Mouse (Mus musculus) megakaryocyte, adult 5-6 weeks (primary cell): ENCODE measurements around the gene Gm15517. TPM values are rescaled to one million over a fixed set of nuclear protein-coding genes. Genes with fewer than 3 reads are reported as not detected.
"Not testable (repeated sequence)": the region's sequence is repeated elsewhere in the genome, so short reads cannot be mapped to it uniquely, and the experiment has no call there.

ENCODE experiments used
- ATAC-seq: 2 replicates; pipeline ENCODE4 v1.8.0; 2016; ENCODE audit warnings: mild to moderate bottlenecking, inconsistent platforms; ENCODE audit not compliant: poor library complexity, severe bottlenecking
- total RNA-seq, 2 experiments: library from RNA; stranded (forward) in 1 of 2; stranded (reverse) in 1 of 2; fragments of 153-499, 151-499 nt in 1 of 2; fragments of 221-1000, 200-1000 nt in 1 of 2; gene quantifications; 2 replicates each; pipeline versions ENCODE4 v1.2.3 to v1.2.4; 2015 to 2017

Gm15517 gene
- not detected in 2 replicates for total RNA-seq (2015)
- total RNA-seq (2017) = not detected in 2 replicates

GRCm38 (mm10) chr7:44261147-44261546 lies at the start of gene Gm15517:
Gene Gm15517, plus strand, starts transcription at chr7:44261447.
- ATAC-seq = no peak

DNA sequence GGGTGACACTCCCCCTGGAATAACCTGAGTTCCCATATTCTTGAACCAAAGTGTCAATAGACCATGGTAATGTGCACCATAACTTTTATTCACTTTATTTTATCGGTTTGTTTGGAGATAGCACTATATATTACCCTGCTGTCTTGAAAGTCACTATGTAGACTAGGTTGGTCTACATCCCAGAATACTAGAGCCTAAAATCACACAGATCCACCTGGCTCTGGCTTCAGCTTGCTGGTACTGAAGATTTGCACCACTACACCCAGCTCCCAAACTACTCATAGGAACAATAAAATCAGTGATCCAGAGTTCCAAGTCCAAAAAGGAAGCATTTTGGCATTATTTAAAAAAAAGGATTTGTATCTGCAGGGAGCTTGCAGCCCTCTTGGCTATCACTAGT lies 45.6 kb upstream of the Gm15517 start, which contains the start of gene Klk1b5:
TSS of gene Klk1b5 (plus strand) at position 301 of the 400 bp plus-strand sequence.
- ATAC-seq = no peak

DNA sequence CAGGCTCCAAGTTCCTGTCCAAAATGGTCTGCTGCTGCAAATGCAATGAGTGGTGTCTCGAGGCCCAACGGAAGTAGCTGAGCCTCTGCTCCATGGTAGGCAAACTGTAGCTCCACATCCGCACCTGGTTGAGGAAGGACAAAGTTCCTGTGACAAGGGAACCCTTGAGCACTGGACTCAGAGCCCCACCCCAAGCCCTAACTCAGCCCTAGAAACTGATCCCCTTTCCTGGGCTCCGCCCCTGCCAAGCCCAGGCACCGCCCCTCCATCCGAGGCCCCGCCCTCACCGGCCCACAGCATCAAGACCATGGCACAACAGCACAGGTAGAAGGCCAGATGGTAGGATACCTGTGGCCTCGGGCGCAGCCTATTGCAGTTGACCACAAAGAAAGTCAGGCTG lies 39.6 kb upstream of the Gm15517 start:
- not testable (repeated sequence) for ATAC-seq

DNA sequence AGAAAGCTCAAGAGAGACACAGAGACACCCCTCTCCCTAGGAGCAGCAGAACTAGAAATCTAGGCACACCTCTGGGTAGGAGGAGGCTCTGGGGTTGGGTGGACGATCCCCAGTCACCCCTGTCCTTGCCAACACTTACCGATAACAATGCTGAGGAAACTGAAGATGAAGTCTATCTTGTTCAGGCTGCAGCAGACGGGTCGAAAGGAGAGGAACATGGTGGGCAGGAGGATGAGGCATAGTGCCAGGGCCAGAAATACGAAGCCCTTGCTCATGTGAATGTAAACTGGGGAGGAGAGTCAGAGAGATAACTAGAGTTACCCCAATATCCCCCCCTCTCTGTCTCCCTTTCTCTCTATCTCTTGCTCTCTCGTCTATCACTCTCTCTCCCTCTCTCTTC lies 38.9 kb upstream of the Gm15517 start:
- not testable (repeated sequence) for ATAC-seq

DNA sequence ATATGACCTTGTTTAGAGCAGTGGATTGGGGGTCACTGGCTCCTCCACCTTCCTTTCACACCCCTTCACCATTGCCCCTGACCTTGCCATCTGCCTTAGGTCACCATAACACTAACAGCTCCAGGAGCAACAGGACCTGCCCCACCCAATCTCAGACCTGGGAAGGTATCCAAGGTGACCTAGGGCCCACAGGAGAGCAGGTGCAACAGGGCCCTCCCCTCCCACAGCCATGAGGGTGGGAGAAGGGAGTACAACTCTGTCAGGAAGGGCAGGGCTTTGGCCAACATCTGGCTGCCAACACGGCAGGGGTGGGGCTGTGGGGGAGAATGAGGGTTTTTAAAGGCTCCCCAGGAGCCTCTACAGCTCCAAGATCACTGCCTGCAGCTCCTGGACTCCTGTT lies 36.2 kb upstream of the Gm15517 start, which contains the start of gene Klk1:
TSS of gene Klk1 (plus strand) at position 285 of the 400 bp plus-strand sequence.
- no peak for ATAC-seq

DNA sequence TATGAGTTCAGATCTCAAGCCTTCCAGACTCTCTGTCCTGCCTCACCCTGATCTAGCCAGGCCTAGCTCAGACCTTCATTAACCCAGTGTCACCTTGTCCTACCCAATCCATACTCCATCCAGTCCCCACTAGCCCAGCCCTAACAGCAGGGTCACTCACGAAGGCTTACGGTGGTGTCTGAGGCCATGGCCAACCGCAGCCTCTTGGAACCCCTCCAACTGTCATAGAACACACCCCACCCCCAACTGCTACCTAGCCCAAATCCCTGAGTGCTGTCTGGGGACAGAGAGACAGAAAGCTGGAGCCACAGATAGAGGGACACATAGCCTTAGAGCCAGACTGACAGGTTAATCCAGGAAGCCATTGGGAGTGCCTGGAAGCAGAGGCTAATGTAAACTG lies 25.3 kb upstream of the Gm15517 start, which contains the start of gene Gm36864:
TSS of gene Gm36864 (plus strand) at position 269 of the 400 bp plus-strand sequence.
- no peak for ATAC-seq

DNA sequence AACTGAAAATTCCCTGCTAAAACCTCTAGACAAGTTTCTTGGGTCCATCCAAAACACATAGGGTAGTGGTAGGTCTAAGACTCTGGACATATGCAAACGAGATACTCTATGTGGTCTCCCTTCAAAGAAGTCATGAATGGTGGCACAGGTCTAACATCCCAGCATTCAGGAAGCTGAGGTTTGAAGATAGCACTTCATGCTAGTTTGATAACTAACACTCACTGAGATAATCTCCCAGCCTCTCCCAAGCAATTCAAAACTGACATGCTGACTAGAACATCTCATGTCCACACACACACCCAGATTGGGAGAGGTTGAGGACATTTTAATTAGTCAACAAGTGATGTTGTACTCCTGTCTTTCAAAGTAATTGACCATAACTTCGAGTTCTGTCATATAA lies 21.3 kb upstream of the Gm15517 start:
- no peak for ATAC-seq

GRCm38 (mm10) chr7:44240712-44241111 lies 20.5 kb upstream of the Gm15517 start:
- no peak for ATAC-seq

DNA sequence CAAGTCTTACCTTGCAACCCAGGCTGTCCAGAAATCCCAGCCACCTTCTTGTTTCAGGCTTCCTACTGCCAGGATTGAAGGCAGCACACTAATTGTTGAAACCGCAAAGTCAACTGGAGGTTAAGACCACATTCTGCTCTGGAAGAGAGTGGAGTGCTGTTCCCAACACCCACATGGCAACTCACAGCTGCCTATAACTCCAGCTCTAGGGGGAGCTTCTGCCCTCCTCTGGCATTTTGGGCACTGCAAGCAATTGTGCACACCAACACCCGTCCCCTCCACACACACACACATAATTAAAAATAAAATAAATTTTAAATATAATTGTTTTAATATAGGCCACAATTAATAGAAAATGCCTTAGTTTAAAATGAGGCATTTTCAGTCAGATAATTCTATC lies 20.1 kb upstream of the Gm15517 start:
- ATAC-seq = no peak

- no peak for ATAC-seq
These were observed 17.2 kb upstream of the Gm15517 start for GRCm38 (mm10) chr7:44244080-44244479.

DNA sequence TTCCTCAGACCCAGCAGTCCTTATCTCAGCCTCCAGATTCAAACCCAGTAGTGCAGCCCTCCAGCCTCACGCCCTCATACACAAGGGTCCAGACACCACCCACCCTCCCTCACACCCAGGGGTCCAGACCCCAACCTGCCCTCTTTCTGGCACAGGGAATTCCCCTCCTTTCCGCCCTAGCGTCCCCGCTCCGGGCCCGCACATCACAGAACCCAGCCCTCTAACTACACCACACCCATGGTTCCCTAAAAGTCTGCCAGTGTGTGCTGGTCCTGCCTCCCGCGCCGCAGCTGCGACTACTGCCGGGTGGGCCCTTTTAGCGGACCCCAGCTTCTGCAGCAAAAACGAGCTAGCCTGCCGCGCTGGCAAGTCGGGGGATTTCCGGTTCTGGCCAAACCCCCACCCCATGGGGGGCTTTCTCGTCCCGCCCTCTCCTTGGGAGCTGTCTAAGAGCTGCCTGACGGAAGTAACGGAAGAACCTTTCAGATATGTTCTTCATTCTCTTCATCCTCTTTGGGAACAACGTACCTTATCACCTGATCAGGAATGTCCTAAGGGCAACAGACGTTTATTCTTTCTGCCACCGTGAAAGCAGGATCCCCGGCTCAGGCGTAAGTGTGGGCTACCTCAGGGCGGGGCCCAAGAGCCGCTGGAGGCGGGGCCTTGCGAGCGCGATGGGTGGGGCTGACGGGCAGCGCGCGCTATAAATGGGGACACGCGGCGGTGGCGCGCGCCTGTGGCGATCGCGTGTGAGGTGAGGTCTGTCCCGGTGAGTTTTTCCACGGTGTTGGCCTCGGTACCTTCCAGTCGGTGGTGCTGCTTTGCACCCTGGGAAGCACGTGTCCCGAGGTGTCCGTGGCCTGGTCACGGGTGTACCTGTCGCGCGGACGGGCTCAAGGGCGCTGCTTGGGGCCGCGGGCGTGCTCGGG lies 14.9 kb upstream of the Gm15517 start, which contains the start of the genes 1700028J19Rik and 2410002F23Rik:
TSS of gene 1700028J19Rik (minus strand) at position 641 of the 929 bp plus-strand sequence.
TSS of gene 2410002F23Rik (plus strand) at position 668 of the 929 bp plus-strand sequence.
- peak; percentile 95 for ATAC-seq

DNA sequence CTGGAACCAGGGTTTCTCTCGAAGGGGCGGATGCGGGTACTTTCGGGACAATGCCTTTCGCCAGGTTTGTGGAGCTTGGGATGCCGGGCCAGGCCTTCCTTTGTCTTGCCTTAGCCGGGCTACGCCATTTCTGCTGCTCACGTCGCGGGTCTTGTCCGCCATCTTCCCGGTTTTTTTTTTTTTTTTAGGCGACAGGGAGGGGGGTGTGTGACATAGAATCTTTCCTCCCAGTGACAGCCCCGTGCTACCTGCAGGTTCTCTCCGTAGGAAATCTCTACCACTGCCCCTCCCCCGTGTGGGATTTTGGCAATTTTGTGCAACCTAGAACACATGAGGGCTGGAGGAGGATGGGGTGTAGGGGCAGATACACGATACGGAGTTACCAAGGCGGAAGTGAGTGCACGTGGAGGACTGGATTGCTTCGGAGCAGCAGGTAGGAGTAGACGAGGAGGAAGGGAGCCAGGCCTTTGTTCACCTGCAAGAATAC lies 14.2 kb upstream of the Gm15517 start:
- ATAC-seq = peak; percentile 22

- no peak for ATAC-seq
These were observed 13.3 kb upstream of the Gm15517 start for GRCm38 (mm10) chr7:44247971-44248370.

DNA sequence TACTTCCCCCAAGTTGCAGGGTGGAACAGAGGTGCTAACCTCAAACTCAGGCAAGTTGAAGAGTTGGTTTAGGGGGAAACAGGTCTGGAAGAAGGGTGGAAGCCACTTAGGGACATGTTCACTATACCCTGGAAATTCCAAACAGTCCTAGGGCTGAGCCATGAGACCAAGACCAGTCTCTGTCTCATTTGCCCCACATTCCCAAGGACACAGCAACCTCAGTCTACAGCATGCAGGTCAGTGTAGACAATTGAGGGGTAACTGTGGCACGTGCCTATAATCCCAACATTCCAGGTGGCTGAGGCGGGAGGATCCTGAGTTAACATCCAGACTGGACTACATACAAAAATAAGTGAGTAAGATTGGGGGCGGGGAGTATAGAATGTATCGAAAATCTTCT lies 12.0 kb upstream of the Gm15517 start:
- no peak for ATAC-seq

- ATAC-seq = not testable (repeated sequence)
These were observed 10.4 kb upstream of the Gm15517 start for GRCm38 (mm10) chr7:44250732-44251275.

DNA sequence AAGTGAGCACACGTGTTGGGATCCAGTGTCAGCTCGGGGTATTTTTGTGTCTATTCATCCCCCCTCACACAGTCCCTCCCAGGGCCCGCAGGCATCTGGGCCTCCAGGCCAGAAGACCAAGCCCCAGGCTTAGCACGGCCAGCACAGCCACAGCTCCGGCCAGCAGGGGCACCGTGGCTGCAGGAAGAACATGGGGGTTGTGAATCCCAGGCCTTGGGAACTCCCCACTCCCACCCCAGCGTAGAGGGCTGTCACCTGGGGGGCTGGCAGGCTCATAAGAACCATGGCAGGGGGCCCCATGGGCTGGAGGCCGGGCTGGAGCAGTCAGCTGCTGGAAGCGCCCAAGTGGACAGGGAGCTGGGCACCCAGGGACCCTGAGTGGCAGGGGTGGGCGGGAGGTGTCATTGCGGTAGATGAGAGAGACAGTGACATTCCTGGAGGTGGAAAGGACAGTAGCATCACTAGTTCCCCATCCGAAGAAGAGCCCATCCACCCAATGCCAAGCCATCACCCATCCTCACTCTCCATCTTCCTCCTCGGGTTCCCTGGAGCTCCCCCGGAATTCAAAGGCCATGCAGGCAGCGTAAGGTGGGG lies 8.1 kb upstream of the Gm15517 start:
- ATAC-seq = no peak

GRCm38 (mm10) chr7:44254930-44255329 lies 6.3 kb upstream of the Gm15517 start:
- ATAC-seq = no peak

- ATAC-seq = no peak
These were observed 4.0 kb upstream of the Gm15517 start, which contains the start of gene Acp4 for GRCm38 (mm10) chr7:44257278-44257677. Gene Acp4, minus strand, starts transcription at chr7:44257378.

DNA sequence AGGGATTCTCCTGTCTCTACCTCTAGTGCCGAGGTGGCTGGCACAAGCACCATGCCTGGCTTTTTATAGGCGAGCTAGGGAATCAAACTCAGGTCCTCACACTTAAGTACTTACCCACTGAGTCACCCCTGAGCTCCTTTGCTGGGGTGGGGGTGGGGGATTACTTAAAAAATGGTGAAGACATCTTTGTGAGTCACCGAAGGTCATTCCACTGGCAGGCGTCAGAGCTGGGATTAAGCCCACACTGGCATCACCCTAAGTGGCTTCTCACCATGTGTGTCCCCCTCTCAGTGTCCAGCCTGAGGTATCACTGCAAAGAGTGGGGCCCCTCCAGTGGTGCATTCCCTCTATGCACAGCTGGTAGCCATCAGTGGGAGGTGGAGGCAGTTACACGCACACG lies 837 bp upstream of the Gm15517 start:
- ATAC-seq = no peak

DNA sequence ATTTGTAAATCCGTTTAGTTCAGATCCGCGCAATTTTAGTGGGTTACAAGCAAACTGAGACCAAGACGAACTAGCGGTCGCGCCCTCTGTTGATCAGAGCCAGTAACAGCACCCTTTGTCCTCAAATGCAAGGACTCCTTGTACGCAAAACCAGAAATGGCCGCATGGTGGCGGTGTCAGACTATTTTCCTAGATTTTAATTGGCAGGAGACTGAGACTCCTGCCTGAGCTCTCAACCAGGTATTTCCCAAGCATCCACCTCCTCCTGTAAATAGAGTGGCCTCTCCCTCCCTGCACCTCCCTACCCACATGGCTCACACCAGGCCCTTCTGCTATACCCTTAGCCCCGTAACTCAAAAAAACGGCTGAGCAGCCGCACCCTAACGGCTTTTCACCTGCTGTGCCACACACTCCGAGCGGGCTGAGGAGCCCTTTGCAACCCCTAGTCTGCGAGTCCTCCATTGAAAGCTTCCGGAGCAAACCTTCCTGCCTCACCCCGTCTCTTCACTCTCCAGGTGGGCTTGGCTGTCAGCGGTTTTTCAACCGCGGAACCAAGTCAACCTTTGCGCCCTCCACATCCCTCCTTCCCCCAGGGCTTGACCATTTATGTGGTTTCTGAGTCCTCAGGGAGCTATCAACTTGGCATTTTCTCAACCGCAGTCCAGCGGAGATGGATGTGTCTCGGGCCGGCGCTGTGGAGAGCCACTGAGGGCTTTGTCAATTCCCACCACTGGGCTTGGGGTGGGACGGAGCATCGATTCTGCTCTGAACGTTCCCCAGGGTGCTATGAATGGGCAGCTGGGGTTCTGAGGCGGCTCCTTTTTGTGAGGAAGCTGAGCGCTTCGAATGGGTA lies 1.8 kb downstream of the Gm15517 start:
- peak; percentile 99 for ATAC-seq
